Mouse (Mus musculus) Patski (cell line): ENCODE measurements at regions not wholly inside any gene's neighbourhood (a gene's known extent, or its start where the extent isn't known, plus 50 kb on each side); places are given as distances from the start of the nearest gene placed in this dataset.
A peak's percentile ranks its signal among the peaks of the same experiment; 100 is the strongest.

Experiments used
- ATAC-seq: fragments of 100-300 bp; one replicate; pipeline ENCODE4 v1.8.0; 2021
- CTCF ChIA-PET: fragments of 350-600 bp; sonication (Branson Sonifier 250); formaldehyde crosslinking; loops from one replicate; lab custom pipeline; 2022; ENCODE audit warnings: inconsistent platforms; lab: Charles Lee
- POLR2A ChIA-PET: fragments of 350-600 bp; sonication (Branson Sonifier 250); formaldehyde crosslinking; loops from one replicate; lab custom pipeline; 2022; ENCODE audit warnings: antibody characterized with exemption, inconsistent platforms; lab: Charles Lee
- DNase-seq: peaks from one replicate; pipeline ENCODE4 v3.0.0-alpha.2; 2011; ENCODE audit warnings: low read depth, low spot score
- H3K27me3 ChIP-seq: fragments of 371-371 bp; one replicate; pipeline ENCODE4 v1.5.1; 2021
- CTCF ChIP-seq: fragments of 100-300 bp; IDR thresholded peaks from one replicate; pipeline ENCODE4 v1.5.1; 2021
- in situ Hi-C: fragments of 300-500 bp; cut with MboI; formaldehyde crosslinking; loops from 3 replicates; pipeline ENCODE4 v1.11.1; 2018; ENCODE audit warnings: low pct_unique_long_range_greater_than_20kb, mixed read lengths

DNA sequence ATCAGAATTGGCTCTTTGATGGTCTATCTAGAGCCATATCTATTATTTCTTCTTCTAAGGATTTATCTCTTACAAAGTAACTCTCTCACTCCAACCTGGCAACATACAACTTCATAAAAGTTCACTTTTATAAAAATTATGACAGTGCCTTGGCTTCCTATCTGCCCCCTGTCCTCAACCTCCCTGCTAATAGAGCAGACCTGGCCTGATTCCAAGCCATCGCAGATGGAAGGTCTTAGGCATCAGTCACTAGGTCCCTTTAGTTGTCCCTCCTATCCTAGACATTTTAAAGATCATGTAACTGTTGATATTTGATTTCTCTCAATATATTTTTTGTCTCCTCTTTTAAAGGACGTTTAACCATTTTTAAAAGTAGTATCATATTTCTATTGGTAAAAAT lies 1974.3 kb upstream of the Slc39a10 start:
- in situ Hi-C loops, result no loop called here
- CTCF ChIA-PET, result no interaction called here
- ATAC-seq (no peak), DNase-seq (no peak)
- no peak for TF ChIP-seq CTCF
- POLR2A ChIA-PET, result no interaction called here
- H3K27me3 ChIP-seq, result no peaks in the 10 kb centered on the region

GRCm38 (mm10) chr1:48881373-48881772 lies 1988.7 kb upstream of the Slc39a10 start:
- ChIA-PET POLR2A (no interaction called here), CTCF (no interaction called here)
- no peak for ATAC-seq
- in situ Hi-C loops, result no loop called here
- no peaks in the 10 kb centered on the region for H3K27me3 ChIP-seq
- DNase-seq, result peak; percentile 64
- no peak for TF ChIP-seq CTCF

DNA sequence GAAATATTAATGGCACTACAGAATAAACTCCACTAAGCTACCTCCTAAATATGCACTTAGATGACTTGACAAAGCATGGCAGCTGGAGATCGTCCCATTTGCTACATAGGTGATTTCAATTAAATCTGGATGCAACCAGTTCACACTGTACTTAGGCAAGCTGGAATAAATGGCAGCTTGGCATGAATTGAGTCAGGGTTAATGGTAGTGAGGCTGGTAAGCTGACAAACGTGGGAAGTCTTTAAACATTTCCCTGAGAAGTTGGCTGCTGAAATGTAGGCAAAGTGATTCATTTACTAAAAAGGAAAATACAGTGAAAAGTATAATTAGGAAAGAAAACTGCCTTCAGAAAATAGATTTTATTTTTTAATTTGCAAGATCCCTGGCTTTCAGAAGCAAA lies 2000.9 kb upstream of the Slc39a10 start:
- ChIA-PET CTCF (no interaction called here), POLR2A (no interaction called here)
- in situ Hi-C loops, result no loop called here
- DNase-seq (no peak), ATAC-seq (no peak)
- H3K27me3 ChIP-seq, result no peaks in the 10 kb centered on the region
- no peak for TF ChIP-seq CTCF

DNA sequence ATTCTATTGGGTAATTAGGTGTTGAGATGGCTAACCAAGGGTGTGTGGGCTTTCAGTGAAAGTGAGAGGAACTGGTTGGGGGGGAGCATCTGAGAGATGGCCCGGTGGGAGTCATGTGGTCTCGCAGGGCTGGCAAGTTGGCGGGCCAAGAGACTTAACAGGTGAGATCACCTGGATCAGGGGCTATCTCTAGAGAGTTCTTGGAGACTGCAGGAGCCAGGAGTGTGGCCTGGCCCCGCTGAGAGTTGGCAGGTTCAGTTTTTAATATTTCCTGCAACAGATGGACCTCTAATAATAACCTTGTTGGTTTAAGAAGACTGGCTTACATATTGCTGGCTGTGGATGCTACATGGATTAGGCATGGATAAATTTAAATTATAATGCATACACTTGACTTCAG lies 1984.0 kb upstream of the Tmeff2 start:
- DNase-seq, result no peak
- no peaks in the 10 kb centered on the region for H3K27me3 ChIP-seq
- ChIA-PET CTCF (no interaction called here), POLR2A (no interaction called here)
- in situ Hi-C loops, result no loop called here
- no peak for TF ChIP-seq CTCF
- ATAC-seq, result no peak

- no peaks in the 10 kb centered on the region for H3K27me3 ChIP-seq
- POLR2A ChIA-PET, result no interaction called here
- no peak for ATAC-seq
- CTCF ChIA-PET, result no interaction called here
- DNase-seq, result no peak
- in situ Hi-C loops, result no loop called here
- TF ChIP-seq CTCF, result no peak
Observed at GRCm38 (mm10) chr1:48943126-48943525, 1957.3 kb upstream of the Tmeff2 start.

- in situ Hi-C loops, result no loop called here
- CTCF ChIA-PET, result no interaction called here
- no peak for TF ChIP-seq CTCF
- ATAC-seq, result no peak
- H3K27me3 ChIP-seq, result no peaks in the 10 kb centered on the region
- DNase-seq, result no peak
- POLR2A ChIA-PET, result no interaction called here
Observed at GRCm38 (mm10) chr1:48943826-48944225, 1956.6 kb upstream of the Tmeff2 start.
